Comparison of ENCODE assay signal across 8 mouse cellular contexts in the genomic region with DNA sequence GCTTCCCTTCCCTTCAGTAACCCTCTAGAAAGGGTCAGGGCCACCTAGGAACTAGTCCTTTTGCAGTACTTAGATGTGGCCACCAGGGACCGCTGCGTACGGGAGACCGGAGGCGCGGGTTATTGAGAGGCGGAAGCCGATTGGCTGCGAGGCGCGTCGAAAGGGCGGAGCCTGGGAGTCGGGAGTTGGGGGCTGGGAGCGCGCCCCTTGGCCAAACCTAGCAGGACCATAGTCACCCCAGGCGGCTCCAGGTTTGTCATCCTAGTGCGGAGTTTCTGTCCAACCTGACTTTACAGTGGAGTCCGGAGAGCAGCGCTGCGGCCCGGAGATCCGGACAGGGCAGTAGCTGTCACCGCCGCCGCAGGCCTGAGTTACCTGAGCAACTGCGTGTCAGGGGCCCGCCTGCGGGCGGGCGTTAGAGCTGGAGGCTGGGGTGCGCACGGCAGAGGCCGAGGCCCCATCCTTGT. TPM values are rescaled to one million over a fixed set of nuclear protein-coding genes. Genes with fewer than 3 reads are reported as not detected.
A peak's percentile ranks its signal among the peaks of the same experiment; 100 is the strongest.
DNase-seq lines count a peak whose midpoint lies in the region; ATAC-seq lines count a peak whose summit lies in the region.

No protein-coding gene starts in this region.

- intact Hi-C loops in gastrocnemius, postnatal 36 days (cut with DNase I): loop anchor here (1.0 kb wide), 1 partner anchor 150 kb away; no protein-coding TSS in a partner anchor
- intact Hi-C loops in left cerebral cortex, postnatal 25 days (cut with DNase I): loop anchor here (2.0 to 5.0 kb wide), 2 partner anchors 100 to 150 kb away; no protein-coding TSS in a partner anchor

- under 1% methylated on average over 34 of the region's 34 CpGs for WGBS in intestine, embryonic 16.5 days

- peak overlapping the region; percentile 85 for H3K4me3 ChIP-seq in intestine, embryonic 16.5 days (ENCODE audit: low read length)

- H3K27me3 ChIP-seq in intestine, embryonic 16.5 days (replicated peaks; ENCODE audit: control insufficient read depth, insufficient read depth, low read length): no peaks in the 10 kb centered on the region

- peaks cover 12% of the 10 kb centered on the region for H3K4me1 ChIP-seq in intestine, embryonic 16.5 days (ENCODE audit: control insufficient read depth, insufficient read depth, low read length)

- peak; percentile 88 for DNase-seq in adrenal gland, adult 8-10 months
- DNase-seq in embryo, embryonic 11.5 days (ENCODE audit: low read depth, low spot score): peak; percentile 86
- DNase-seq in gastrocnemius, postnatal 36 days: peak; percentile 94 to 95
- peak; percentile 94 to 95 for DNase-seq in left cerebral cortex, postnatal 25 days (ENCODE audit: low spot score in 2 of 2)
- peak; percentile 95 for DNase-seq in mesoderm, embryonic 11.5 days (ENCODE audit: low read depth, low spot score)
- peak; percentile 93 for DNase-seq in right cerebral cortex, postnatal 25 days
- peak; percentile 93 for DNase-seq in urinary bladder, postnatal 36 days (ENCODE audit: low spot score in 2 of 2)

- no peaks in the 10 kb centered on the region for H3K9me3 ChIP-seq in intestine, embryonic 16.5 days (ENCODE audit: control insufficient read depth, low read length)

- H3K36me3 ChIP-seq in intestine, embryonic 16.5 days (ENCODE audit: control insufficient read depth, insufficient read depth, low read length): no peaks in the 10 kb centered on the region

- peak overlapping the region; percentile 73 for H3K4me2 ChIP-seq in intestine, embryonic 16.5 days (ENCODE audit: low read depth, low read length)

- H3K9ac ChIP-seq in intestine, embryonic 16.5 days (ENCODE audit: low read depth, low read length): peak overlapping the region; percentile 79

- ATAC-seq in intestine, embryonic 16.5 days: peak; percentile 95

- H3K27ac ChIP-seq in intestine, embryonic 16.5 days (ENCODE audit: low read length): peak overlapping the region; percentile 76; the same call in 1 of the 2 replicates

RNA-seq across cellular contexts. Expression of a gene that starts 0.5 kb away (rescaled TPM):
- total RNA-seq in adrenal gland, adult 8-10 months (2022): 10 to 100 TPM; 74.4 to 93.6 (median 83.3) TPM
- total RNA-seq in gastrocnemius, postnatal 36 days (2021): 100 to 1,000 TPM; 155 to 167 TPM
- polyA plus RNA-seq in intestine, embryonic 16.5 days (2015; fragmentation: Nextera tagmentation; extraction: Ambion mirVana): 20.9 and 21.1 TPM in 2 replicates
- total RNA-seq in left cerebral cortex, postnatal 25 days (2021): 10 to 100 TPM; 80.6 to 87.9 TPM

RNA-seq across cellular contexts. Expression of a gene that starts 11.3 kb away (rescaled TPM):
- 10 to 100 TPM; 39.8 to 54.4 (median 47.5) TPM for total RNA-seq in adrenal gland, adult 8-10 months (2022)
- 10 to 100 TPM; 15.6 to 15.7 TPM for total RNA-seq in gastrocnemius, postnatal 36 days (2021)
- polyA plus RNA-seq in intestine, embryonic 16.5 days (2015; fragmentation: Nextera tagmentation; extraction: Ambion mirVana): 69.4 and 71.3 TPM in 2 replicates
- 10 to 100 TPM; 22.7 to 23.5 TPM for total RNA-seq in left cerebral cortex, postnatal 25 days (2021)

RNA-seq across cellular contexts. Expression of a gene that starts 57.1 kb away (rescaled TPM):
- 10 to 100 TPM; 76.4 to 94.5 (median 93.0) TPM for total RNA-seq in adrenal gland, adult 8-10 months (2022)
- total RNA-seq in gastrocnemius, postnatal 36 days (2021): 10 to 100 TPM; 23.3 to 25.4 TPM
- 121 and 126 TPM in 2 replicates for polyA plus RNA-seq in intestine, embryonic 16.5 days (2015; fragmentation: Nextera tagmentation; extraction: Ambion mirVana)
- 10 to 100 TPM; 23.3 to 28.8 TPM for total RNA-seq in left cerebral cortex, postnatal 25 days (2021)

RNA-seq across cellular contexts. Expression of a gene that starts 57.2 kb away (rescaled TPM):
- total RNA-seq in adrenal gland, adult 8-10 months (2022): 10 to 100 TPM; 56.0 to 84.3 (median 74.0) TPM
- total RNA-seq in gastrocnemius, postnatal 36 days (2021): 10 to 100 TPM; 20.8 to 22.6 TPM
- polyA plus RNA-seq in intestine, embryonic 16.5 days (2015; fragmentation: Nextera tagmentation; extraction: Ambion mirVana): 27.5 and 27.9 TPM in 2 replicates
- total RNA-seq in left cerebral cortex, postnatal 25 days (2021): 10 to 100 TPM; 39.7 to 43.5 TPM

Comparison
In these comparisons a context has a peak if more than half of its experiments do, and no peak if none do; other contexts are left out.
1. Peak in every context shown above with its lines: DNase-seq, ATAC-seq, H3K4me3 ChIP-seq and H3K27ac ChIP-seq.